Mouse (Mus musculus) cerebellum, postnatal 4 days (tissue): Measurements from ENCODE around the gene Trdn.

Experiments used
- DNase-seq, 2 experiments: peaks; one replicate each; pipeline ENCODE4 v3.0.0; 2022; ENCODE audit warnings: low spot score in 2 of 2, mixed read lengths in 1 of 2

Gene Trdn

DNA sequence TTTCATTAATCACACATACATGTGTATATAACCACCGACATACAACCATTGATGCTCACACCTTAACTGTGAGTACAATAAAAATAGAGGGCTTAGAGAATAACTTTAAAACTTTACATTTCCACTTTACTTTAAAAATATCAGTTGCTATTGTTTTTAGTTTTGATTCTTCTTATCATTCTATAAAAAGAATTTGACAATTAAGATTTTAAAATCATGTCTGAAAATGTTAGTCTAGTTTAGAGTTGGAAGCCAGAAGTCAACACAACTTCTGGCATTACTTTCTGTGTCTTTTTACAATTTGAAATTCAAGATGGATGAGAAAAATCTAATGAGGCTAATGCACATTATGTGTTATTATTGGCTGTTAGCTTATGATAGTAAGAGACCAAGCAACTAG, at the start of gene Trdn:
Gene Trdn (plus strand): TSS at position 301 of the 400 bp plus-strand sequence.
- no peak for DNase-seq

DNA sequence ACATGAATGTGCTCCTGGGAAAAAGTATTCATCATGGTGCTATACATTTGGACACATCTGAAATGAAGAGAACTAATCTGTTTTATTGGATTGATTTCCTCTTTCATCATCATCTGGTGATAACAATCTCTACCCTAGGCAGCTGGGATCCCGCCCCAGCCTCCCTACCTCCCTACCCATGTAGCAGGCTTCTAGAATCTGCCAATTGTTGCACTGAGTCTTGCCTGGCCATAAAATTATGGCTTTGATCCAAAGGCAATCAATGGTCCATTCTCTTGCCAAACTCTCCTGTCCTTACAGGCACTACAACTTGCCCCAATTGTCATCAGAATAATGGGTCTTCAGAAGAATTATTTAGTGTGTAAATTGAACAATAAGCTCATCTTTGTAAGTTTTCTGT, 19.6 kb upstream of the Trdn start:
- DNase-seq = no peak

DNA sequence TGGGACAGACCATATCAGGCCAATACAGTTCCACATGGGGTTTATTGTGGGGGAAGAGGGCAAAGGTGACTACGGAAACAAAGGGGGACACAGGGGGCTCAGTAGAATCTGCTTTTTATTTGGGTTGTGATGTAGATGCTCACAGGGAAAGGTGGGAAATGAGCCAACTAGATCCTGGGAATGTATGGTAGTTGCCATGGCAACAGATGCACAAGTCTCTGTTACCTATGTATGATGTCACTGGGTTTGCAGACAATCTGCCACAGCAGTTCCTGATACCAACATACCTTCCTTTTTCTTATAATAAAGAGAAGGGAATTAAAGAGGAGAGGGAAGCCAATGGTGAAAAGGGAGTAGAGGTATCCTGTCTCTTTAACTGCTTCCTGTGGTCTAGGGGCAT, 14.8 kb upstream of the Trdn start:
- no peak for DNase-seq

DNA sequence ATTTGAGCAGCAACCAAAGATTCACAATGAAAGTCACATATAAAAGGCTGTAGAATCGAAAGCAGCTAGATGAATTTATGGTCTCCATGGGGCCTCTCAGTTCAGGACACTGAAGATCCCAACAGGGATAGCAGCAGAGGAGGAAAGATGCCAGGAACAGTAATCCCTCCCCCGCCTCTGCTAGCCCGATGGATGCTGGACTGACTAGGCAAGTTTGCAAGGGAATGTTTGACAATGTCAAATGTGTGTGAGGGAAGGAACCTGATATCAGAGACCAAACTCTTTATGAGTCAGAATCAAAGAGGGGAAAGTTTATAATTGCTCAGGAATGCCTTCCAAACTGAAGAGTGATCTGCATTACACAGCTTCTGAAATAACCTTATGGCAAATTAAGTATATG, 7.2 kb upstream of the Trdn start:
- DNase-seq = no peak

DNA sequence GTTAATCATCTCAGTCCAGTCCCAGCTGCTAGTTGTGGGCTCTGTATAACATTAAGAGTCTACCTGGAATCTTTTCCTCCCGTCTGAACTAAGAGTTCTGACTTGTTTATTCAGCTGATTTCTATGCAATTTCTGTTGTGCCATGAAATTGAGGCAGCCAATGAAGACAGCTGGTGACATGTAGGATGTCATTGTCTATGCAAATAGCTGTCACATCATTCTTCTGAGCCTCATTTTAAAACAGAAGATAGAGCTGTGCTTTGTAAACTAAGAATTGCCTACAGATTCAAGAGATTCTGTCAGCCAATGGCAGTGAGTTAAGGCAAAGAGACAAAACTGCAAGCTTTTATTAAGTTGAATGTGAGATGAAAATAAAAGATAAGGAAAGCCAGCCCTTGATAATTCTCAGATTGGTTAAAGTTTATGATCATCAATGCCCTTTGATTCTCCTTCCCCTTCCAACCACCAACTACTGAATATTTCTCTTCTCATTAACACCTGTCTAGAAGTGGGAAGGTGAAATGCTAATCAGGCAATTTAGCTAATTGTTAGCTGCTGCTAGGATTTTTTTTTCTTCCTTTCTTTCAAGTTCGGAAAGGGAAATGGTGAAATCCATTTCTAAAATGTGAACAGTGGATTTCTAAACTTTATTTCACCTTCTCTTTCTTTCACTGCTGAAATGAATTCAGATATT, 1.9 kb downstream of the Trdn start:
- no peak for DNase-seq

DNA sequence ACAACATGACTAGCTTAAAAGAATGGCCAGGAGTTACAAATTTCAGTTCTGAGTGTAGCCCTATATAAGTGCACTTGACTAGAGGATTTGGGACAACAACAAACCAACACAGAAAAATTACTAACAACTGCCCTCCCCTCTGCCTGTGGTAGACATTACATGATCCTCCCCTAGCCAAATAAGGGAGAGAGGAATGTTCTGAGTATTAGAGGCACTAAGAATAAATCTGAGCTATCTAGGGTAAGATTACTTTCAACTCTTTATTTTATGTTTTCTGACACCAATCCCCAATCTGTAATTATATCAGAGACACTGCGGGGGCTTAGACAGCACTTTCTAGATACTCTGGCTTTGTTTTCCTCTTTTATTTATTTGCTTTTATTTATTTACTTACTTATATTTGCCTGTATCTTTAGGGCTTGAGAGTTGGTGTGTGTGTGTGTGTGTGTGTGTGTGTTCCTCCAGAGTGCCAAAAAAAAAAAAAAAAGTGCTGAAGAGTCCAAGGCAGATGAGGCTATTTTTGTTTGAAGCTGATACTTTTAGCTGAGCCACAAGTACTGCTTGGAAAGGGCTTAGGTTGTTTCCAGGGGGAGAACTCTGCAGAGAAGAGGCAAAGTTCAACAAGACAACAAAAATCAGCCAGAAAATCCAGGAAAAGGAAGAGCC, 2.7 kb downstream of the Trdn start:
- no peak for DNase-seq

DNA sequence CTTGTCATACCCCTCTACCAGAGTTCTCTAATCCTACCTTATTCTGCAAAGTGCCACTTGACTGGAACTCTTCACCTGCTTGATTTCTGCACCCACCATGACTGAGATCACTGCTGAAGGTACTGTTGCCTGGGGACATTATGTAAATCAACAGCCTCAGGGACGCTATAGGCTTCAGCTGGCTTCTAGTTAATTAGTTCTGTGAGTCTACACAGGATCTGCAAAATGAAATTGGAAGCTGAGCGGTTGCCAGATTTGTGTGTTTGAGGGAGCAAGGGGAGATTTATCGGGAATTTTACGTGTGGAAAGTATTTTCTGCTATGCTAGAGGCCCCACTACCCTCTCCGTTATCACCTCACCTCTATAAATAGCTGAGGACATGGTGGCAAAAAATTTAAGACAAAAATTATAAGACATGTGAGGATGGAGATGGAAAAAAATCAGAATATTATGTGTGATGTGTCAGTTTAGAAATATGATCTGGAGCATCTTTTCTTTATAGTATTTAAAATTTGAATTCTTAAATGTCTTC, 3.3 kb downstream of the Trdn start:
- DNase-seq = no peak

DNA sequence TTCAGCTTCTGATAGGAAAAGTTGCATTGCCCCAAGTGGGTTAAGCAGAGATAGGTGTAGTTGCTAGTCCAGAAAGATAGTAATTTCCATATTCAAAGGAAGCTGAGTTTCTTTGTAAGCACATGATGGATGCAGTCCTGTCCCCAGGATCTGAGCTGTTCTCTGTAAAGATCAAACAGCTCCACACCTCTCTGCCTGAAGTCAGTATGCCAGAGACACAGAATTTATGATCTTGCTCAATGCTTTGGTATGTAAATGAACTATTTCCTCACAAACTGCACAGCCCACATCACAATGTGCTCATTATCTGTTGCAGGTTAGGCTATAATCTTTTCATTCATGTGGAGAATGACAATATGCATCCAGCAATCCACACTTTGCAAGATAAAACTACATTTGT, 8.0 kb downstream of the Trdn start:
- DNase-seq = no peak

DNA sequence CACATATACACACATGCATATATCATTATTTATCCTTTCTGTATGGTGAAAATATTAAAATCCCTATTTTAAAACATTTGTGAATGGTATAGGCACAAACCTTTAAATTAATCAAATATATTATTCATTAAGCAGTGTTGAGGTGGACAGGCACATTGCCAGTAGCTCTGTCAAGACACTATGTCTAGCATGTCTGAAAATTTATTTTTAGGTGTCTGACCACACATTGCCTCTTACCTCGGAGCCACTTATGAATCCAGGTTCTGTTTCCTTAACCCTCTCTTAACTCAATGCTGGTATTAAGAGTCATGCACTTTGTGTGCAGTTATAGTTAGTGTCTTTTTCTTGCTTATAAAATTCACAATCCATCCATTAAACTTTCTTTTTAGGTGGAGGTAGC, 12.0 kb downstream of the Trdn start:
- no peak for DNase-seq

DNA sequence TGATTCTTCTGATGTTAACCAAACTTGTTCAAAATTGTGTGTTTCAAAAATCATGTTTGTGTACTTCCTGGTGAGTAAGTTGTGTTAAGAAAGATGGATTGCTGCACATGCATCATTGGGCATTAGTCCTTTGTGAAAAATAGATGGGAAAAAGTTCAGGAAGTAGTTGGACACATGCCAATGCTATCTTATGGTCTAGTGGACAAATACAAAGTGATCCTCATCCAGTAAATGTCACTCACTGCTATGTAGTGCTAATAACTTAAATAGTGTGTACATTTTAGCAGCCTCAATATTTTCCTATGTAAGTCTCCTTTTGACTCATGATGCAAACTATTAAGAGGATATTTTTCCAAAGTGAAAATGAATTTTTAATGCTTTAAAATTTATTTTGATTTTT, 27.6 kb downstream of the Trdn start:
- no peak for DNase-seq

DNA sequence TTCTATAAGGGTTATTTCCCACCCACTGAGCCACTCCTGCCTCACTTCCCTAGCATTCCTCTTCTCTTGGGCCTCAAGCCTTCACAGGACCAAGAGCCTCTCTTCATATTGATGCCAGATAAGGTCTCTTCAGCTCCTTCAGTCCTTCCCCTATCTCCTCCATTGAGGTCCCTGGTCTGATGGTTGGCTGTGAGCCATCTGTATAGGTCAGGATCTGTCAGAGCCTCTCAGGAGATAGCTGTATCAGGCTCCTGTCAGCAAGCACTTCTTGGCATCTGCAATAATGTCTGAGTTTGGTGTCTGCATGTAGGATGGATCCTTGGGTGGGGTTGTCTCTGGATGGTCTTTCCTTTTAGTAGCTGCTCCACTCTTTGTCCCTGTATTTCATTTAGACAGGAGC, 42.7 kb downstream of the Trdn start:
- no peak for DNase-seq

DNA sequence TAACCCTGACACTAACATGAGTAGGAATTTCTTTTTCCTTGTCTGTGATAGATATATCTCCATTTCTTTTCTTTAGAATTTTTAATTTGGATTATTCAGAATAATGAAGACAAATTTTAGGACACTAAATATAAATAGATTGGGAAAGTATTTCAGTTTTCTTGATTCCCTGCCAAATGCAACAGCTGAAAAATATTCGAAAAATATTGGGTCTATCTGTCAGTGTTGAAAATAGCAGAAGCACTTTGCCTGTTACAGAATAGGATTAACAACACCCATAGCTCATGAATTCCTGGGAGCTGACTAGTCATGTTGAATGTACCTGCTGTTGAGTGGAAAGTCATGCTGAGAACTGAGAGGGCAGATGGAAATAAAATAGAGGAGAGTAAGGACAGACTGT, 64.6 kb downstream of the Trdn start:
- no peak for DNase-seq

DNA sequence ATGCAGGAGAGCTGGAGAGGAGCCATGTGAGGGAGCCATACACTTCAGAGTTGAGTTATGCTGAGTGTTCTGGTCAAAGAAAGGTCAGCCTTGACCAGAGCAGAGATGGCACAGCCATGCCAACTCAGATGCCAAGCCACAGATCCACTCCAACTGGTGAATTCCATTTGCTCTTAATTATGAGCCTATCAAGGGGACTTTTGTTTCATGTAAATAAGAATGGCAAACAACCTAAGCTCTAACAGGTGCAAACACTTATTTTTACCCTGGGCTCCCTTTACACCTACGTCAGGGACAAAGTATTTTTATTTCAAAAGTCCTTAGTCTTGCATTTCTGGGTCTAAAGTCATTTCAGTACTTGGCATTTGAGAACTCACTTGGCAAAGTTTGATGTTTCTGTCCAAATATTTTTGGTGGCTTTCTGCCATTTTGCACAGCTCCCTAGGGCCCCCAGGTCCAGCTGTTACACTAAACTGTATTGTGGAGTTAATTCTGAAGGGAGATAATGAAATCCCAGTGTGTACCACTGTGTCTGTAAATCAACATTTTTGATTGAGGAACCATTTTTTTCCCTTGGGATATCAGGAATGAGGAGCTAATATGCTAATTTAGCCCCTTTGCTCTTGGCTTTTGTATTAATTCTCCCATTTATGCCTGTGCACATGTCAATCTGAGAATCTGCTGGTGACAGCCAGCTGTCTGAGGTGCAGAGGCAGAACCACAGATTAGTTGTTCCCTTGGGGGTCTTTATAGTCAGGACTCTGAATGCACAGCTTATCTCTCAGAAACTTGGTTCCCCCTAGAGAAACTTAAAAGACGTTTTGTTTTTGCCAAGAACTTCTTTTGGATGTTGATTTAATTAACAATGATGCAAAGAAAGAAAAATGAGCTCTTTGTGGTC, 99.6 kb downstream of the Trdn start:
- DNase-seq = no peak

DNA sequence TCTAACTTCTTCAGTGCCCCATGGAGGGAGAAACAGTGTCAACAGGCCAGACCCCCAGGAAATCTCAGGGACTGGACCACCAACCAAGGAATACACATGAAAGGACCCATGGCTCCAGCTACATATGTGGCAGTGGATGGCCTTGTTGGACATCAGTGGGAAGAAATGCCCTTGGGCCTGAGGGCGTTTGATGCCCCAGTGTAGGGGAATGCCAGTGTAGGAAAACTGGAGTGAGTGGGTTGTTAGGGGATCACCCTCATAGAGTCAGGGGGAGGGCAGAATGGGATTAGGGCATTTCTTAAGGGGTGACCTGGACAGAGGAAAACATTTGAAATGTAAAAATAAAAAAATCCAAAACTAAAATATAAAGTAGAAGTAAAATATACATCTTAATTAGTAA, 108.7 kb downstream of the Trdn start:
- no peak for DNase-seq

DNA sequence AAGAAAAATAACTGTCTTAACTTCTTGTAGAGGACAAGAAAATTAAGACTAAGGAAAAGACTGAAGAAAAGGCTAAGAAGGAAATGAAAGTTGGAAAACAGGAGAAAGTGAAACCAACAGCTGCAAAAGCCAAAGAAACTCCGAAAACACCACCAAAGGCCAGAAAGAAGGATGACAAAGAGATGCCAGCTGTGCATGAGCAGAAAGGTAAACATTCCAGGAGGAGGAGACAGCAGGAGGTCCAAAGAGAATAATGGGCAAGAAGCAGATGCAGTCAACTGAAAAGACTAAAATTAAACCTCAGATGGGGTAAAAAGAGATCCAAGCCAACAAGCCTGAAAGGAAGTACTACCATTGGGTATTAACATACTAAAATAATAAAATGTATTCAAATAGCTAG, 115.6 kb downstream of the Trdn start:
- DNase-seq = no peak

DNA sequence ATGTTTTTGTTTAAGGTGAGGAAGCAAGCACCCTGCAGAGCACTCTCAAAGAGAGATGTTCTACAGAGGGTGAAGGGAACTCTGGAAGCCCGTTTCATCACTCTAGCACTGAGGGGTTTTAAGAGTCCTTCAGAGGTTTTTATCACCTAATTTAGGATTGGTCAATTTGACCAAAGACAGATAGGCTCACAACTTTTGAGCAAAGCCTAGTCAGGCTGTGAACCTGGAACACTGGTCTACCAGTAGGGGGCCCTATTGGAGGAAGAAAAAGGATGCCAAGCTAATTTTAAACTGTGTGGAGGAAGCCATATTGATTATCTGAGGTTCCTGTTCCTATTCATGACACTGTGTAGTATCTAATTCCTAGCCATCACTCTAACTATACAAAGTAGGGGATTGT, 117.9 kb downstream of the Trdn start:
- no peak for DNase-seq

DNA sequence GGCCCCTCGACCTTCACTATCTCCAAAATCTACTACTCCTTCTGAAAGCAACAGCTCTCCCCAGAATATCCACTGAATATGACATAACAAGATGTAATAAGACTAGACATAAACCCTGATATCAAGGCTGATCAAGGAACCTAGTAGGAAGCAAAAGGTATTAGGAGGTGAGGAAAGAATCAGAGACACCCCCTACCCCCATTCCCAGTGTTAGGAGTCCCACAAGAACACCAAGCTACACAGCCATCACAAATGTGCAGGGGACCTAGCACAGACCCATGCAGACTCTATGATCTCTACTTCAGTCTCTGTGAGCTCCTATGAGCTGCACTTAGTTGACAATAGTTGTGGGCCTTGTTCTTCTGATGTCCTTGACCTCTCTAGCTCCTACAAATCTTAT, 130.1 kb downstream of the Trdn start:
- DNase-seq = no peak

DNA sequence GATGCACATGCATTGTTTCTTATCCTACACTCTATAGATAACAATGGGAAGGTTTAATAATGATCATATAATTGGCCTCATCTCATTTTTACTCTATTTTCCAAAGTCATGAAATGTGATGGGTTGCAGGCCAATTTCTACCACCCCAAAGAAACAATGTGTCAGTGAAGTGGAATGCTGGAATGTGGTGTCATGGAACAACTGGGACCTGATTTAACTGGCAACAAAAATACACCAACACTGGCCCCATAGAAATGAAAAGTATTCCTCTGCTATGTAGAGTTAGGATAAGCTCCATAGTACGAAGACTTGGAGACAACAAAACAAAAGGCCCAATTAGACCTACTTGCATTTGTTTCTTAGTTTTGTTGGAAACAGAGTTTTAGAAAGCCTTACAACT, 173.6 kb downstream of the Trdn start:
- DNase-seq = no peak

DNA sequence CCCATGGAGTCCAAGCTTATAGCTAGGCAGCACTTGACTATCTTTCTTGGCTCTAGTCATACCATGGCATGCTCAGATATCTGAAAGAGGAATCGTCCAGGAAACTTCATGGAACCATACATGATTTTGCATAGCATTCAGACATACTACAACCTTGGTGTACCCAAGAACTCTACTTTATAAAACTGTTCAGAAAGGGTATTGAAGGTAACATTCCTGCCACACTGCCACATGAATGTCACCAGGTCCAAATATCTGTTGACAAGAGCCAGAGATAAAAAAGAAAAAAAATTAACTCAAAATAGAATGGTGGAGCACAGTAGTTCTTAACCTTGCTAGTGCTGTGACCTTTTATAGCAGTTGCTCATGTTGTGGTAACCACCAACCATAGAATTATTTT, 175.8 kb downstream of the Trdn start:
- DNase-seq = no peak

DNA sequence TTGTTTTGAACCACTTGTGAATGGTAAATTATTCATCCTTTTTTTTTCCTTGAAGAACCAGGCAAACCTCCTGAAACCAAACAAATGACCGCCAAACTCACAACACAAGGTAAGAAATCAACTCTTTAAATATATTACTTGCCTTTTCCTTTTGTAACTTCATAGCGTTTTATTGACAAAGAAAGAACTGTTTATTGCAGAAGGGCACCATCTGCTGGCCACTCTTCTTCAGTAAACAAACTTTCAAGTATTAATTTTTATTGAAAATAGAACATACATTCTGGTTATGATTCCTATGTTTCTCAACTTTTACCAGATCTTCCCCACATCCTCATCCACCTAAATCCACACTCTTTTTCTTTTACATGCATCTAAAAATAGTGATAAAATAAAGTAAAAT, 224.6 kb downstream of the Trdn start:
- peak in 1 of 2 experiments; percentile 8 for DNase-seq

DNA sequence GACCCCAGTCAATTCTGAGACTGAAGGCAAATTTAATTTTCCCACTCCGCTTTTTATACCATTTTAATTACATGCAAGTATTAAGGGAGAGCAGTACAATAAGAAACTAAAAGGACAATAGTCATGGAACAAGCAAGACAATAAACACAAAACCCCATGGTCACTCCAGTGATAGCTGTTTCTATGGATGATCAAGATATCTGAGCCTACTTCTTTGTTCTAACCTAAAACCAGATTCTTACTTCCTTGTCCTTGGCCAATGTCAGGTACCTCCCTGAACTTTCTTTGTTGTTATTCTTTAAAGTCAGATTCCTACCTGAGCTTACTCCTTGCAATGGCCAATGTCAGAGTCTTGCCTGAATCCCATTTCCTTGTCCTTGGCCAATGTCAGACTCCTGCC, 272.7 kb downstream of the Trdn start:
- no peak for DNase-seq

DNA sequence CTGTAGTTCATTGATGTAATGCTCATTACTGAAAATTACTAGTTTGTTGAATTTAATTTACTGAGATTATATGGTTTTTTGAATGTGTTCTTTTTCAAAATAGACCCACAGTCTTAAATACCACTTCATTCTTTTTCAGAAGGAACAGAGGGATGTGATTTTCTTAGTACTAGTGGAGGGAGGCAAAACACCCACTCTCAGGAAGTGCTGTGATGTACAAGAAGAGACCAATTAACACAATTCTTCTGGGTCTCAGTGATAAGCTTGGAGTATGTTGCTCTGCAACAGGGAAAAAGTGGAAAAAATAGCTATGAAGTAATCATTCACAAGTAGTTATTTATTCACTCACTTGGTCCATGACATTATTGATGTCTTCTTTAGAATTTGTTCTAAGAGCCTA, 286.2 kb downstream of the Trdn start:
- no peak for DNase-seq

DNA sequence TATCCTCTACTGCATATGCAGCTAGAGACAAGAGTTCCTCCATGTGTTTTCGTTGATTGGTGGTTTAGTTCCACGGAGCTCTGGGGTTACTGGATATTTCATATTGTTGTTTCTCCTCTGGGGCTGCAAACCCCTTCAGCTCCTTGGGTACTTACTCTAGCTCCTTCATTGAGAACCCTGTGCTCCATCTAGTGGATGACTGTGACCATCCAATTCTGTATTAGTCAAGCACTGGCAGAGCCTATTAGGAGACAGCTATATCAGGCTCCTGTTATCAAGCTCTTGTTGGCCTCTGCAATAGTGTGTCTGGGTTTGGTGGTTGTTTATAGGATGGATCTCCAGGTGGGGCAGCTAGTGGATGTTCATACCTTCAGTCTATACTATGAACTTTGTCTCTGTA, 290.2 kb downstream of the Trdn start:
- no peak for DNase-seq
